Mouse (Mus musculus) heart, embryonic 11.5 days (tissue): ENCODE measurements around the gene Lpp. TPM values are rescaled to one million over a fixed set of nuclear protein-coding genes. Genes with fewer than 3 reads are reported as not detected.

Experiments used
- ATAC-seq: fragments of 200-750 bp; cut with Nextera tagmentation; replicated peaks from 2 replicates; pipeline ENCODE4 v1.8.0; 2017; ENCODE audit warnings: moderate library complexity; ENCODE audit not compliant: insufficient number of reproducible peaks, low FRiP score, low TSS enrichment
- H3K27ac ChIP-seq: fragments of 300-500 bp; sonication (generic); 2 replicates; pipeline ENCODE4 v1.5.1; 2014; ENCODE audit warnings: mild to moderate bottlenecking, low read depth, low read length
- H3K27me3 ChIP-seq: fragments of 300-500 bp; sonication (generic); 2 replicates; pipeline ENCODE4 v1.6.1; 2014; ENCODE audit warnings: mild to moderate bottlenecking, low read length, mixed read lengths; ENCODE audit not compliant: control insufficient read depth, insufficient read depth
- H3K36me3 ChIP-seq: fragments of 300-500 bp; sonication (generic); 2 replicates; pipeline ENCODE4 v1.6.1; 2014; ENCODE audit warnings: mild to moderate bottlenecking, low read length, moderate library complexity, mixed read lengths; ENCODE audit not compliant: control insufficient read depth, insufficient read depth
- H3K4me1 ChIP-seq: fragments of 300-500 bp; sonication (generic); 2 replicates; pipeline ENCODE4 v1.6.1; 2014; ENCODE audit warnings: low read length; ENCODE audit not compliant: control insufficient read depth, insufficient read depth
- H3K4me2 ChIP-seq: fragments of 300-500 bp; sonication (generic); 2 replicates; pipeline ENCODE4 v1.6.1; 2014; ENCODE audit warnings: mild to moderate bottlenecking, moderate library complexity
- H3K4me3 ChIP-seq: fragments of 300-500 bp; sonication (generic); 2 replicates; pipeline ENCODE4 v1.5.1; 2014; ENCODE audit warnings: low read depth, low read length
- H3K9ac ChIP-seq: fragments of 300-500 bp; sonication (generic); 2 replicates; pipeline ENCODE4 v1.6.1; 2014; ENCODE audit warnings: mild to moderate bottlenecking, low read depth, low read length, moderate library complexity
- H3K9me3 ChIP-seq: fragments of 300-500 bp; sonication (generic); replicated peaks from 2 replicates; pipeline ENCODE4 v1.6.1; 2016; ENCODE audit warnings: low read length; ENCODE audit not compliant: control insufficient read depth
- WGBS: fragments of 180-500 bp; shearing (Covaris S2); extraction: QIAGEN DNeasy Blood & Tissue Kit; methylation state at CpG from one replicate; pipeline ENCODE4 v1.1.7; 2014; ENCODE audit not compliant: insufficient replicate concordance; 5-methylcytosine and 5-hydroxymethylcytosine counted together
- polyA plus RNA-seq: library from polyadenylated mRNA; unstranded; fragments of >200 nt; fragmentation: Nextera tagmentation; extraction: Ambion mirVana; gene quantifications from 2 replicates; pipeline ENCODE4 v1.2.1, GENCODE M21; 2014

The Lpp gene
- polyA plus RNA-seq, 1 experiment from 2014 or later: 59.2 TPM

GRCm38 (mm10) chr16:24949265-24949664 is 556.0 kb downstream of the Lpp start:
- Histone ChIP-seq H3K4me2 (no peak overlapping the region), H3K27me3 (no peaks in the 10 kb centered on the region), H3K4me3 (no peak overlapping the region), H3K4me1 (peaks cover 15% of the 10 kb centered on the region), H3K36me3 (no peaks in the 10 kb centered on the region), H3K9ac (no peak overlapping the region), H3K27ac (no peak overlapping the region), H3K9me3 (no peaks in the 10 kb centered on the region)
- WGBS: 85% methylated on average over 3 of the region's 3 CpGs
- no peak for ATAC-seq

GRCm38 (mm10) chr16:24950112-24950743 is 556.9 kb downstream of the Lpp start:
- peaks cover 13% of the 10 kb centered on the region for H3K4me1 ChIP-seq
- no peak for ATAC-seq
- H3K9me3 ChIP-seq: no peaks in the 10 kb centered on the region
- H3K4me2 ChIP-seq: no peak overlapping the region
- WGBS: 71% methylated on average over 6 of the region's 6 CpGs
- H3K27me3 ChIP-seq: no peaks in the 10 kb centered on the region
- H3K9ac ChIP-seq: no peak overlapping the region
- no peak overlapping the region for H3K27ac ChIP-seq
- H3K36me3 ChIP-seq: no peaks in the 10 kb centered on the region
- H3K4me3 ChIP-seq: no peak overlapping the region

- Histone ChIP-seq H3K4me3 (no peak overlapping the region), H3K4me2 (no peak overlapping the region), H3K4me1 (peaks cover 13% of the 10 kb centered on the region), H3K27me3 (no peaks in the 10 kb centered on the region), H3K36me3 (peaks cover 3% of the 10 kb centered on the region; the same call in 1 of the 2 replicates), H3K9me3 (peaks cover 10% of the 10 kb centered on the region), H3K9ac (no peak overlapping the region), H3K27ac (no peak overlapping the region)
- ATAC-seq: no peak
- 50% methylated on average over 5 of the region's 5 CpGs for WGBS
Measured at GRCm38 (mm10) chr16:24951909-24952308, 558.6 kb downstream of the Lpp start.

- WGBS: 82% methylated on average over 7 of the region's 7 CpGs
- Histone ChIP-seq H3K9ac (no peak overlapping the region), H3K27ac (no peak overlapping the region), H3K4me3 (no peak overlapping the region), H3K4me1 (peaks cover 3% of the 10 kb centered on the region; the same call in 1 of the 2 replicates), H3K4me2 (no peak overlapping the region), H3K9me3 (peaks cover 11% of the 10 kb centered on the region), H3K36me3 (peaks cover 3% of the 10 kb centered on the region; the same call in 1 of the 2 replicates), H3K27me3 (no peaks in the 10 kb centered on the region)
- ATAC-seq: no peak
Measured at GRCm38 (mm10) chr16:24955054-24955453, 561.7 kb downstream of the Lpp start.

GRCm38 (mm10) chr16:24958661-24959060 is 565.4 kb downstream of the Lpp start:
- peak overlapping the region; percentile 35; the same call in 1 of the 2 replicates for H3K27ac ChIP-seq
- peaks cover 5% of the 10 kb centered on the region for H3K4me1 ChIP-seq
- H3K9me3 ChIP-seq: peaks cover 11% of the 10 kb centered on the region
- ATAC-seq: no peak
- H3K4me2 ChIP-seq: no peak overlapping the region
- peaks cover 3% of the 10 kb centered on the region; the same call in 1 of the 2 replicates for H3K36me3 ChIP-seq
- no peak overlapping the region for H3K9ac ChIP-seq
- H3K27me3 ChIP-seq: no peaks in the 10 kb centered on the region
- no peak overlapping the region for H3K4me3 ChIP-seq
- 38% methylated on average over 1 of the region's 1 CpGs for WGBS

- Histone ChIP-seq H3K27me3 (no peaks in the 10 kb centered on the region), H3K9me3 (peaks cover 8% of the 10 kb centered on the region), H3K36me3 (peaks cover 3% of the 10 kb centered on the region; the same call in 1 of the 2 replicates), H3K4me3 (no peak overlapping the region), H3K27ac (no peak overlapping the region), H3K9ac (no peak overlapping the region), H3K4me2 (no peak overlapping the region), H3K4me1 (peaks cover 5% of the 10 kb centered on the region)
- WGBS: 67% methylated on average over 10 of the region's 10 CpGs
- ATAC-seq: no peak
Measured at GRCm38 (mm10) chr16:24960901-24961806, 567.8 kb downstream of the Lpp start.

- no peak for ATAC-seq
- Histone ChIP-seq H3K4me1 (peaks cover 2% of the 10 kb centered on the region), H3K9me3 (no peaks in the 10 kb centered on the region), H3K27me3 (no peaks in the 10 kb centered on the region), H3K36me3 (no peaks in the 10 kb centered on the region), H3K4me3 (no peak overlapping the region), H3K27ac (no peak overlapping the region), H3K4me2 (no peak overlapping the region), H3K9ac (no peak overlapping the region)
- 71% methylated on average over 1 of the region's 1 CpGs for WGBS
Measured at GRCm38 (mm10) chr16:24964311-24964710, 571.0 kb downstream of the Lpp start.

GRCm38 (mm10) chr16:24965091-24965490 is 571.8 kb downstream of the Lpp start:
- H3K36me3 ChIP-seq: no peaks in the 10 kb centered on the region
- H3K4me3 ChIP-seq: no peak overlapping the region
- H3K27ac ChIP-seq: no peak overlapping the region
- no peak overlapping the region for H3K9ac ChIP-seq
- 55% methylated on average over 4 of the region's 4 CpGs for WGBS
- peaks cover 2% of the 10 kb centered on the region for H3K4me1 ChIP-seq
- no peaks in the 10 kb centered on the region for H3K27me3 ChIP-seq
- no peaks in the 10 kb centered on the region for H3K9me3 ChIP-seq
- H3K4me2 ChIP-seq: no peak overlapping the region
- no peak for ATAC-seq
